Mouse (Mus musculus): ENCODE data around the gene Usp19.

The Usp19 gene

GRCm38 (mm10) chr9:108490559-108491285 is at the start of gene Usp19:
TSS of gene Usp19 (plus strand) at chr9:108490602.
- ATAC-seq (ENCODE audit: insufficient number of reproducible peaks, low FRiP score, low TSS enrichment), result peak; percentile 90

- no peak for ATAC-seq (ENCODE audit: insufficient number of reproducible peaks, low FRiP score, low TSS enrichment)
These were observed 49.0 kb upstream of the Usp19 start for GRCm38 (mm10) chr9:108441236-108441919.

GRCm38 (mm10) chr9:108445125-108445524 is 45.3 kb upstream of the Usp19 start:
- no peak for ATAC-seq (ENCODE audit: insufficient number of reproducible peaks, low FRiP score, low TSS enrichment)

GRCm38 (mm10) chr9:108449860-108450259 is 40.5 kb upstream of the Usp19 start:
- ATAC-seq (ENCODE audit: insufficient number of reproducible peaks, low FRiP score, low TSS enrichment), result no peak

- no peak for ATAC-seq (ENCODE audit: insufficient number of reproducible peaks, low FRiP score, low TSS enrichment)
These were observed 39.9 kb upstream of the Usp19 start for GRCm38 (mm10) chr9:108450292-108451169.

GRCm38 (mm10) chr9:108451170-108451493 is 39.3 kb upstream of the Usp19 start:
- ATAC-seq (ENCODE audit: insufficient number of reproducible peaks, low FRiP score, low TSS enrichment), result no peak

GRCm38 (mm10) chr9:108451519-108452160 is 38.8 kb upstream of the Usp19 start:
- no peak for ATAC-seq (ENCODE audit: insufficient number of reproducible peaks, low FRiP score, low TSS enrichment)

- ATAC-seq (ENCODE audit: insufficient number of reproducible peaks, low FRiP score, low TSS enrichment), result peak; percentile 82
These were observed 38.0 kb upstream of the Usp19 start for GRCm38 (mm10) chr9:108452291-108452906.

GRCm38 (mm10) chr9:108452911-108453310 is 37.5 kb upstream of the Usp19 start:
- 0 out of 2 replicates have a peak, but pooled peaks have one; percentile 14 for ATAC-seq (ENCODE audit: insufficient number of reproducible peaks, low FRiP score, low TSS enrichment)

- no peak for ATAC-seq (ENCODE audit: insufficient number of reproducible peaks, low FRiP score, low TSS enrichment)
These were observed 36.9 kb upstream of the Usp19 start for GRCm38 (mm10) chr9:108453458-108453857.

- no peak for ATAC-seq (ENCODE audit: insufficient number of reproducible peaks, low FRiP score, low TSS enrichment)
These were observed 36.0 kb upstream of the Usp19 start for GRCm38 (mm10) chr9:108454429-108454828.

- ATAC-seq (ENCODE audit: insufficient number of reproducible peaks, low FRiP score, low TSS enrichment), result no peak
These were observed 34.4 kb upstream of the Usp19 start for GRCm38 (mm10) chr9:108455747-108456571.

GRCm38 (mm10) chr9:108456953-108457352 is 33.4 kb upstream of the Usp19 start:
- no peak for ATAC-seq (ENCODE audit: insufficient number of reproducible peaks, low FRiP score, low TSS enrichment)

- ATAC-seq (ENCODE audit: insufficient number of reproducible peaks, low FRiP score, low TSS enrichment), result no peak
These were observed 30.5 kb upstream of the Usp19 start for GRCm38 (mm10) chr9:108459939-108460318.

GRCm38 (mm10) chr9:108460319-108461178 is 29.9 kb upstream of the Usp19 start, which contains the start of gene Ccdc71:
TSS of gene Ccdc71 (plus strand) at chr9:108460527.
- ATAC-seq (ENCODE audit: insufficient number of reproducible peaks, low FRiP score, low TSS enrichment), result peak; percentile 59; the same call in 1 of the 2 replicates

GRCm38 (mm10) chr9:108461181-108461631 is 29.2 kb upstream of the Usp19 start, which contains the start of gene Klhdc8b:
TSS of gene Klhdc8b (minus strand) at chr9:108461581.
- no peak for ATAC-seq (ENCODE audit: insufficient number of reproducible peaks, low FRiP score, low TSS enrichment)

GRCm38 (mm10) chr9:108461675-108462074 is 28.7 kb upstream of the Usp19 start:
- no peak for ATAC-seq (ENCODE audit: insufficient number of reproducible peaks, low FRiP score, low TSS enrichment)

- ATAC-seq (ENCODE audit: insufficient number of reproducible peaks, low FRiP score, low TSS enrichment), result no peak
These were observed 28.2 kb upstream of the Usp19 start for GRCm38 (mm10) chr9:108462192-108462591.
